Mouse (Mus musculus) brain, embryonic 14.5 days (tissue): ENCODE data around the gene Apom. TPM values are rescaled to one million over a fixed set of nuclear protein-coding genes. Genes with fewer than 3 reads are reported as not detected.
A peak's percentile ranks its signal among the peaks of the same experiment; 100 is the strongest.

ENCODE experiments used
- DNase-seq: peaks from one replicate; pipeline ENCODE4 v3.0.0-alpha.2; 2011; ENCODE audit warnings: low read depth
- CTCF ChIP-seq: fragments of 200-500 bp; IDR thresholded peaks from 2 replicates; pipeline ENCODE4 v1.5.1; 2012; ENCODE audit warnings: inconsistent platforms, mild to moderate bottlenecking, moderate library complexity, borderline replicate concordance; ENCODE audit not compliant: insufficient read depth, insufficient read length; ENCODE audit errors: extremely low read depth
- POLR2A ChIP-seq: fragments of 200-500 bp; IDR thresholded peaks from 2 replicates; pipeline ENCODE4 v1.6.1; 2012; ENCODE audit warnings: mild to moderate bottlenecking, inconsistent platforms, borderline replicate concordance; ENCODE audit not compliant: poor library complexity, insufficient read depth, insufficient read length, severe bottlenecking; ENCODE audit errors: extremely low read depth
- polyA plus RNA-seq: library from polyadenylated mRNA; depleted of rRNA; stranded (reverse); fragments of >200 nt; gene quantifications from 2 replicates; pipeline ENCODE4 v1.2.3, GENCODE M21; 2012

Apom gene
- polyA plus RNA-seq, 1 experiment = 0.93 TPM

DNA sequence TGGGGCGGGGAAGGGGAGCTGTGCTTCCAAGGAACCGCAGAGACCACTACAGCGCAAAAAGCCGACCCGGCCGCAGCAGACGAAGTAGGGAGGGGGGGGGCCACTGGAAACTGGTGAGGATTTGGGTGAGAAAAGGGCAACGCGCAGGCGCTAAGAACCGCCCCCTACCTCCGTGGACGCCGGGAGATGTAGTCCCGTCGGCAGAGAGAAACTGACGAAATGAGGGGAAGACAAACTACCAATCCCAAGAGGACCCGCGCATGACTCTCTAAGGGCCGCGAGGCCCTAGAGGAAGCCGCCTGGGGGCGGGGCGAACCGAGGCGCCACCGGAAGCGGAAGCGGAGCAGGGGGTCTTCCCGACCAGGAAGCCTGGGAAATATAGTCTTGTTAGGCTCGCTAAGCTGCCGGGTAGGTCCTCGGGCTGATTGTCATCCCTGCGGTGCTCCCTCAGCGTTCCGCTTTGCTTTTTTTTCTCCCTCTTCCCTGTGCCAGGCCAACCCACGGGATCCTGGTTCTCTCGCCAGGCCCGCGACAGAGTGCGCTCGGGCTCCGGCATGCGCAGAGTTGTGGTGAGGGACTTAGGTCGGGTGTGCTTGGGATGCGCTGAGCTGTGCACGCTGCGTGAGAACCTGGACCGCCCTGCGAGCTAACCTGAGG, 10.6 kb downstream of the Apom start, which contains the start of gene Gpank1:
TSS of gene Gpank1 (plus strand) at position 313 of the 657 bp plus-strand sequence.
- TF ChIP-seq CTCF (no peak), POLR2A (peak; percentile 53; the same call in 1 of the 2 replicates)
- DNase-seq = peak; percentile 100

DNA sequence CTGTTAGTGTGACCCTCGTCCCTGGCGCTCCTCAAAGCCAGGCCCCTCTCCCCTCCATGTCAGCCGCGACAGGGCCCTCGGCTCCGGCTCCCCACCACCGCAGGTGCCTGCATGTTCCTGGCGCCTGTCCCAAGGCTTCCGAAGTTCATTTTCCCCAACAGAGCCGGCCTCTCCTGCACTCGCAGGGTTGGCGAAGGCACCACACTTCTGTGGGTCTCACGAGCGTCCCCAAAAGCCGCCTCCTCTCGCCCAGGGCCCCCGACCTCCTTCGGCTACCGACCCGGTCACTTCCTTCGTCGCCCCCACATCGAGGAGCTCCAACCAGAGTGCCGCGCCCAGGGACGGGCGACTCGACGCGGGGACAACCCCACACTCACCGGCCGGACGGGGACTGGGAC, 11.1 kb downstream of the Apom start:
- DNase-seq = no peak
- no peak for TF ChIP-seq CTCF
- TF ChIP-seq POLR2A = no peak

DNA sequence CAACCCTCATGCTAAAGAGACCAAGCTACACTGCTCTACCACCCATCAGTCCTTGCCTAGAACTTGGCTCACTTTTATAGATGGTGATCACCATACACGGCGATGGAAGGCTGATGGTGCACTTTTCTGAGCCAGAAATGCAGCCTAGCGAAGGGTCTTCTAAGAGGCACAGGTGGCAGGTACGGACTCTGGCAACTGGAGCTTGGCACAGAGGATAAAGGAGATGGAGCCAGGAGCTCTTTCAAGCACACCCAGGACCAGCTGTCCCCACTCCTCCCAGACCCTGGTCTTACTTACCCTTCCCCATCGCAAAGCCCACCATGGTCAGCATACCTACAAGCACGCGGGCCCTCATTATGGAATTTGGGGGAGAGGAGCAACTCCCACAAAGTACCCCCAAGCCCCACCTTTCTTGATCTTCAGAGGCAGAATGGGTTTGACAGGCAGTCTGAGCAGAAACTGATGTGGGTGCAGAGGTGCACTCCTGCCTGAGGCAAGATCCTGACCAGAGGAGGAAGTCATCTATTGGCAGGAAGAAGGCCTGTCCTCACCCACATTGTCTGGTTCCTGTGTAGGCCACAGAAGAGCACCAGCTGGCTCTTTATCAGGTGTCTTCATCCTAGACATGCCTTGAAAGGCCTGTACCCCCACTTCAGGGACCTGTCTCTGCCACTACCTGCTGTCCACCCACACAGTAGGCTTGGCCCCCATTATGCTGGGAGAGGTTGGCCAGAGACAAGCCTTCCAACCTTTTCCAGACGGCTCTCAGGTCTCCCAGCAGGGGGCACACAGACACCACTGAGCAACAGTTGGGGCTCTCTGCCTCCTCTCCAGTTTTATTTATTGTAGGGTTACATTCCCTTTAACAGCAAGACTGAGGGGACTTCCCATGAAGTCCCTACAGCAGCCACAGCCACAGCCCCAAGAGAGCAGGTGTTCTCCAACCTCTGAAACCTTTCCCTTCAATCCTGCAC, 16.5 kb downstream of the Apom start, which contains the start of gene Ly6g5b:
TSS of gene Ly6g5b (minus strand) at position 383 of the 974 bp plus-strand sequence.
- TF ChIP-seq CTCF (peak; percentile 40; the same call in 1 of the 2 replicates), POLR2A (no peak)
- DNase-seq = no peak

DNA sequence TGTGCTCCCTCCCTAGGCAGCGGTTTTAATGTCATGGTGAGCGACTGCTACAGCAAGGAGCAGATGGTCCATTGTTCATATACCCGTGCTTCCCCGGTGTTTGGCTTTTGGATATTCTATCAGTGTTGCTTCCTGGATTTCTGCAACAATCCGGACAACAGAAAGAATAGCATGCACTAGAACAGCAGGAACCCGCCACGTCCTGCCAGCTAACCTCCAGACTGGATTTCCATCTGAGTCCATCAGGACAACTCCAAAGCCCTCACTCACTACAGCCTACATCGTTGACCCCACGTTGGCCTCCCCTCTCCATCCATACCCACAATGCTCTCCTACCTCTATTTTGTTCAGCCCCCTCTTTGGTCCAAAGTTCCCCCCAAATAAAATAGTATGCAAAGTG, 20.1 kb downstream of the Apom start:
- no peak for DNase-seq
- TF ChIP-seq POLR2A (no peak), CTCF (no peak)

DNA sequence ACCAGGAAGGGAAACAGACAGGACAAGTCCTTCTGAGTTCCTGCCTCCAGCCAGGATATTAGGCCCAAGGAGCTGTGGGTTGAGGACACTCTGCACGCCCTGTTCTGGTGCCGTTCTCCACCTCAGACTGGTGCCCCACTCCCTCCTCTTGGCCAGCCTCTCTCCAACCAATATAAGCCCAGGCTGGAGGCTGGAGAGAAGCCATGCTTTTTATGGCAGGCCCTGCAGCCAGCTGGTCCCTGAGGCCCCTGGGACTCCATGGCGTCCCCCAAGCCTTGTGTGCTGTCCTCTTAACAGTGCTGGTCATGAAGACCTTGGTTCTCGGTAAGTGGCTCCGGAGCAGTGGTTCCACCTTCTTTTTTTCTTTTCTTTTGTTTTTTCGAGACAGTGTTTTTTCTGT, 23.8 kb downstream of the Apom start, which contains the start of gene Ly6g5c:
TSS of gene Ly6g5c (plus strand) at position 183 of the 400 bp plus-strand sequence.
- TF ChIP-seq POLR2A (no peak), CTCF (no peak)
- DNase-seq = no peak

DNA sequence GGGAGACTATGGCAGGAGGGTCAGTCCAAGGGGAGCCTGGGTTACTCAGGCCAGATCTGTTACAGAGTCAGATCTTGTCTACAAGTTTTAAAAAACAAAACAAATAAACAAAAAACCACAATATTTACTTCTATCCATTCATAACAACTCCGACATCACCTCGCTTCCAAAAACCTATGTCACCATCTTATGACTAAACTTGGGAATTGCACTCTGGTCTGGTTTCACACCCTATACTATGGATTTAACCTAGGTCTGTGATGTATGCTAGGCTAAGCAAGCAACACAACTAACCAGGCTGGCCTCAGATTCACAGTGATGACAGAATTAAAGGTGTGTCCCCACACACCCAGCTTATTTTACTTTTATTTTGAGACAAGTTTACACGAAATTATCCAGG, 25.3 kb downstream of the Apom start:
- DNase-seq = peak; percentile 48
- no peak for TF ChIP-seq POLR2A
- TF ChIP-seq CTCF = no peak; the same call in 1 of the 2 replicates

DNA sequence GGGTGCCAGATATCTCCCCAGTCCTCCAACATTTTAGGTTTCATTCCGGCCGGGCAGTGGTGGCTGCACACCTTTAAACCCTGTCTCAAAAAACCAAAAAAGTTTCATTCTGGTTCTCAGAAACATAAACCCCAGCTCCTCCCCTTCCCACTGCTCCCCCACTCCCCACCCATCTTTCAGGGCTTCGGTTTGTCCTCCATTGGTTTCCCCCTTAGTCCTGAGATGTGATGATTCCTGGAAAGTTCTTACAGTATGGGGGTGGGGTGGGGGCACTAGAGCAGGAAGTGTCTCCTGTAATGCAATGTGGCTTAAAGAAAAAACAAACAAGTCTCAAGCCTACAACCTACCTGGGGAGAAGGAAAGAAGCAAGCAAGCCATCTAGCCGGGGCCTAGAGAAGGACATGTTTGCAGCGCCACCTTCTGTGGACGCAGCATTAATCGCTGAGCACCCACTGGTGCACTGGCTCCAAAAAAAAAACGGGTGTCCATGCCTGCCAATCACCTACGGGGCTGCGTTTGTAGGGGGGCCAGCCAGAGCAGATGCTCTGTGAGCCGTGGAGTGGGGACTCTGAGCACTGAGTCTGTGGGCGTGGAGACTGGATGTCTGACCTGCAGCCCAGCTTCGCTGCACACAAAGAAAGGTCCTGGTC, 26.0 kb downstream of the Apom start:
- TF ChIP-seq CTCF (peak; percentile 66), POLR2A (no peak)

DNA sequence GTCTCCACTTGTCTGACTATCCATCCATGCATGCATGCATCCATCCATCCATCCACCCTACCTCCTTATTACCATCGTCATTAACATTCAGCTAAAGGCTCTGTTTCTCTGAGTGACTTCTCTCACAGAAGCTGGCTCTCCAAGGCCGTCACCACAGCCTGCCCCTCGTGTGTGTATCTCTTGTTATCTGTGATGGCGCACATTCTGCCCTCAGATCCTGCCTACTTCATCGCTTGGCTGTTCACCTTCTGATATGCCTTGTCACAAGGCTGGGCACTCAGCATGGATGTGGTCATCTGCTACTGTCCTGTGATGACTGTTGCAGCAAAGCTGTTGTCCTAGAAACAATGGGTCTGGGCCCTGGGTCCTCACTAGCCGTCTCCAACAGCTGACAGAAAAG, 27.1 kb downstream of the Apom start:
- no peak for TF ChIP-seq CTCF
- no peak for TF ChIP-seq POLR2A
- DNase-seq = no peak

More for the DNA sequence above, 26.0 kb downstream of the Apom start:
- peak; percentile 68 for DNase-seq

DNA sequence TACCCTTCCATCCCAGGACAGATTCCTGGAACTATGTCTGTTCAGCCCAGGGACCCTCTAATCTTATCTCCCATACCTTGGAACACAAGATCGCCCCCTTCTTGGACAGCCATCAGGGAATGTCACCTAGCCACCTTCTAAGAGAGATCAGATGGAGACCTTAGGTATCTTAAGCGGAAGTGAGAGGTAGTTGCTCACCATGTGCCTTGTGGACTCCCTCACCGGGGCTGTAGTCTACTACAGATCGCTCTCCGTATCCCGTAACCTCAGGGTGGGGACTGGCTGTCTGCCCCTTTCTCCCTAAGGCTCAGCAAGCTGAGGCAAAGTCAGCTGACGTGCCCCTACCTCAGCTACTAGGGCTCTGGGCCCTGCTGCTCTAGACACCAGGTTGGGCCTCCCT, 27.8 kb downstream of the Apom start:
- no peak for TF ChIP-seq CTCF
- no peak for TF ChIP-seq POLR2A
- DNase-seq = no peak

DNA sequence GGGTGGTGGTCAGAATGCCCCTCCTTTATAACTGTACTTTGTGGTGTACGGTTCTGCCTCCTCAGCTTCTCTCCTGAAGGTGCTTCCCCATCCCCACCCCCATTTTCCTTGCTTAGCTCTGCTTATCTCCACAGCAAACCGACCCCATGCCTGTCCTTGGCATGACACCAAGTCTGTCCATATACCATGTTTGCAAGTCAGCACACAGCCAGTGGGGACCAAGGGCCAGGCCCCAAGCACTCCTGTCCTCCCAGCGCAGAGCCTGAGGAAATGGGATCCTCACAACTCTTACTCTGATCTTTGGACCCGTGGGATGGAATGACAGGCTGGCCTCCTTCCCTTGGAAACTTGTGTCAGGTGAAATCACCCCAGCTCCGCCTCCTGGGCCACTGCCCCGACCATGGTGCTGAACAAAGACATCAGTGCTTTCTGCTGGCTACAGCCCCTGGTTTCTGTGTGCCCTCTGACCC, 28.6 kb downstream of the Apom start:
- TF ChIP-seq POLR2A (no peak), CTCF (no peak)
- DNase-seq = no peak

DNA sequence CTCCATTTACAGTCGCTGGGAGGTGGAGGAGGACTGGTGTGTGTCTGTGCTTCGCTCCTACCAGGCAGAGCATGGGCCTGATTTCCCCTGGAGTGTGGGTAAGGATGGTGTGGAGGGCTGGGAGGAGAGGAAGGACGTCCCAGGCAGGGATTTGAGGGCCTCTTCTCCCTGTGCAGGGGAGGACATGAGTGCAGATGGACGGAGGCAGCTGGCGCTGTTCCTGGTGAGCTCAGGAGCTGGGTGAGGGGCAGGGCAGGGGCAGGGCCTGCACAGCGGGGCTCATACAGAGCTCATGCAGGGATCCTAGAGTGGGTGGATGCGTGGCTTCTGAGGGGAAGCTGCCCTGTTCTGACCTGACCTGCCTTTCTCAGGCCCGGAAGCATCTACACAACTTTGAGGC, 29.6 kb downstream of the Apom start:
- TF ChIP-seq POLR2A = no peak
- TF ChIP-seq CTCF = no peak
- no peak for DNase-seq

DNA sequence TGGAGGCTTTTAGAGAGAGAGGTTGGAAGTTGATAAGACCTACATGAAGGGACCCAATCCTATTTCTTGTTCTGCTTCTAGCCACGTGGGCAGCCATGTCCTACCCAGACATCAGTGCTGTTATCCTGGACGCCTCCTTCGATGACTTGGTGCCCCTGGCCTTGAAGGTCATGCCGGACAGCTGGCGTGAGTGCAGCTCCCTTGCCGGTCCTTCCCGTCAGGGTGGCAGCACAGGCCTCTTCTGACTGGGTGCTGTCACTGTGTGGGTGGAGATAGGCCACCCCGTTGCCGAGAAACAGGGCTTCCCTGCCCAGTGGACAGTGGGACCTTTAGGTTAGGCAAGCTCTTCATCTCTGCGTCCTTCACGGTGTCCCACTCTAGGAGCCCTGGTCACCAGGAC, 30.7 kb downstream of the Apom start:
- TF ChIP-seq CTCF = no peak
- DNase-seq = no peak
